In the genomic region with DNA sequence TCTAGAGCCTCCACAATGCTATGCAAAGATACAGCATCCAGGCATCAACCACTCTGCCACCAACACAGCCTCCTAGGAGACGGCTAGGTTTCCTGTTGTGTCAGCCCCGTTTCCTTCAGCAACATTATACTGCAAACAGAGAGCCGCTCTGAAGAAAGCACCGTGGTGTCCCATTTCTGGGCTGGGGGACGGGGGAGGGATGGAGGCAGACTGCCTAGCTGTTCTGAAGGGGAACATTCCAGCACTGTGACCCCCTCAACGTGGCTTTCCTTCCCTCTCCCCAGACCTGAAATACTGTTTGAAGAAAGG, we compare ENCODE assay signal across 7 mouse cellular contexts.
DNase-seq lines count a peak whose midpoint lies in the region; ATAC-seq lines count a peak whose summit lies in the region.

No protein-coding gene starts in this region.

- H3K4me2 ChIP-seq in liver, embryonic 11.5 days = no peak overlapping the region

- no peak overlapping the region; the same call in 1 of the 2 replicates for H3K9ac ChIP-seq in liver, embryonic 11.5 days (ENCODE audit: low read depth, low read length)

- H3K9me3 ChIP-seq in hindbrain, embryonic 10.5 days = no peaks in the 10 kb centered on the region
- H3K9me3 ChIP-seq in liver, embryonic 11.5 days (ENCODE audit: control insufficient read depth, low read length) = no peaks in the 10 kb centered on the region

- H3K4me1 ChIP-seq in hindbrain, embryonic 10.5 days (replicated peaks) = peaks cover 32% of the 10 kb centered on the region
- H3K4me1 ChIP-seq in liver, embryonic 11.5 days (replicated peaks; ENCODE audit: control insufficient read depth, insufficient read depth, low read length) = peaks cover 18% of the 10 kb centered on the region

- 62% methylated on average over 6 of the region's 6 CpGs for WGBS in hindbrain, embryonic 10.5 days
- 38% methylated on average over 6 of the region's 6 CpGs for WGBS in liver, embryonic 11.5 days

- peak; percentile 25 for ATAC-seq in CD4-positive, CD25-positive, alpha-beta regulatory T cell, adult 4 months
- ATAC-seq in liver, embryonic 11.5 days (replicated peaks; ENCODE audit: low FRiP score) = 0 out of 2 replicates have a peak, but pooled peaks have one; percentile 3

- no peaks in the 10 kb centered on the region for H3K27me3 ChIP-seq in hindbrain, embryonic 10.5 days (ENCODE audit: insufficient read depth, poor library complexity, severe bottlenecking)
- H3K27me3 ChIP-seq in liver, embryonic 11.5 days (replicated peaks; ENCODE audit: control insufficient read depth, insufficient read depth, low read length) = no peaks in the 10 kb centered on the region

- H3K36me3 ChIP-seq in hindbrain, embryonic 10.5 days = no peaks in the 10 kb centered on the region
- H3K36me3 ChIP-seq in liver, embryonic 11.5 days (ENCODE audit: control insufficient read depth, insufficient read depth, low read length) = no peaks in the 10 kb centered on the region

- H3K27ac ChIP-seq in hindbrain, embryonic 10.5 days = peak overlapping the region; percentile 53
- peak overlapping the region; percentile 63 for H3K27ac ChIP-seq in liver, embryonic 11.5 days (ENCODE audit: low read depth, low read length)

- no peak overlapping the region for H3K4me3 ChIP-seq in hindbrain, embryonic 10.5 days
- no peak overlapping the region for H3K4me3 ChIP-seq in liver, embryonic 11.5 days (ENCODE audit: low read depth, low read length)

- peak; percentile 80 for DNase-seq in 416B (ENCODE audit: low read depth)
- no peak for DNase-seq in hindbrain, embryonic 10.5 days (ENCODE audit: low spot score)
- no peak for DNase-seq in liver, embryonic 11.5 days (ENCODE audit: low spot score)
- peak; percentile 60 for DNase-seq in thymus, postnatal 4 days
- DNase-seq in frontal cortex, postnatal 10 days (ENCODE audit: low spot score in 2 of 2) = no peak
- no peak for DNase-seq in gastrocnemius, postnatal 10 days

Comparison
In these comparisons a context has a peak if more than half of its experiments do, and no peak if none do; other contexts are left out.
1. DNase-seq: peak in 416B (single experiment) and thymus, postnatal 4 days (single experiment); none in hindbrain, embryonic 10.5 days (single experiment), liver, embryonic 11.5 days (single experiment), frontal cortex, postnatal 10 days (0 of 2) and gastrocnemius, postnatal 10 days (single experiment).